Mouse (Mus musculus) midbrain, embryonic 11.5 days (tissue): Measurements from ENCODE around the gene Zscan4d. TPM values are rescaled to one million over a fixed set of nuclear protein-coding genes. Genes with fewer than 3 reads are reported as not detected.
"Not testable (repeated sequence)": the region's sequence is repeated elsewhere in the genome, so short reads cannot be mapped to it uniquely, and the experiment has no call there.

Experiments used
- ATAC-seq: fragments of 200-750 bp; cut with Nextera tagmentation; 2 replicates; pipeline ENCODE4 v1.8.0; 2017; ENCODE audit warnings: moderate TSS enrichment, moderate library complexity; ENCODE audit not compliant: low FRiP score
- DNase-seq: peaks from one replicate; pipeline ENCODE4 v3.0.0; 2015; ENCODE audit warnings: low spot score; ENCODE audit errors: missing footprints
- H3K27ac ChIP-seq: fragments of 300-500 bp; sonication (generic); 2 replicates; pipeline ENCODE4 v1.5.1; 2014; ENCODE audit warnings: low read depth, low read length
- H3K27me3 ChIP-seq: fragments of 300-500 bp; sonication (generic); 2 replicates; pipeline ENCODE4 v1.6.1; 2014; ENCODE audit warnings: mild to moderate bottlenecking, low read length, moderate library complexity, mixed read lengths; ENCODE audit not compliant: control insufficient read depth, insufficient read depth
- H3K36me3 ChIP-seq: fragments of 300-500 bp; sonication (generic); 2 replicates; pipeline ENCODE4 v1.6.1; 2014; ENCODE audit warnings: mild to moderate bottlenecking, low read length, moderate library complexity, mixed read lengths; ENCODE audit not compliant: control insufficient read depth, insufficient read depth
- H3K4me1 ChIP-seq: fragments of 300-500 bp; sonication (generic); 2 replicates; pipeline ENCODE4 v1.6.1; 2014; ENCODE audit warnings: low read length; ENCODE audit not compliant: control insufficient read depth, insufficient read depth
- H3K4me2 ChIP-seq: fragments of 300-500 bp; sonication (generic); 2 replicates; pipeline ENCODE4 v1.6.1; 2014; ENCODE audit warnings: mild to moderate bottlenecking, moderate library complexity
- H3K4me3 ChIP-seq: fragments of 300-500 bp; sonication (generic); 2 replicates; pipeline ENCODE4 v1.5.1; 2014; ENCODE audit warnings: low read depth, low read length
- H3K9ac ChIP-seq: fragments of 300-500 bp; sonication (generic); 2 replicates; pipeline ENCODE4 v1.6.1; 2014; ENCODE audit warnings: low read length
- H3K9me3 ChIP-seq: fragments of 300-500 bp; sonication (generic); 2 replicates; pipeline ENCODE4 v1.6.1; 2016; ENCODE audit warnings: low read length; ENCODE audit not compliant: control insufficient read depth
- WGBS: fragments of 180-500 bp; shearing (Covaris S2); extraction: QIAGEN DNeasy Blood & Tissue Kit; methylation state at CpG from one replicate; pipeline ENCODE4 v1.1.7; 2014; 5-methylcytosine and 5-hydroxymethylcytosine counted together
- polyA plus RNA-seq: library from polyadenylated mRNA; unstranded; fragments of >200 nt; fragmentation: Nextera tagmentation; extraction: Ambion mirVana; gene quantifications from 2 replicates; pipeline ENCODE4 v1.2.1, GENCODE M21; 2014

Zscan4d gene
- not detected in 2 replicates for polyA plus RNA-seq

DNA sequence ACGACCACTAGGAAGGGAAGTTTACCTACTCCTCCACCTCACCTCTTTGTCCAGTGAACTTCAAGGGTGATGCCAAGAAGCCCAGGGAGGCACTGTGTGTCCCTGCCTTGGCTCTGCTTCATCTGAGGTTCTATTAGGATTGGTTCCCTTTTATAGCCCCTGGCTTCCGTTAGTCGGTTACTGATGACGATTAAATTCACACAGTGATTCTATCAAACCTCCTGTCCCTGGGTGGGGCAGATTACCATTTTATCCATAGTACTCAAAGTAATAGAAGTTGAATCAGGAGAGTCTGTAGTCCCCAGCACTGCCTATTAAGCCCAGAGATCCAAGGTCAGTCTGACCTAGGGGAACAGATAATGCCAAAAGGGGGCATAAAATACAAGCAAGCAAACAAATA, at the start of gene Zscan4d:
Gene Zscan4d (minus strand): TSS at position 101 of the 400 bp plus-strand sequence.
- not testable (repeated sequence) for H3K4me1 ChIP-seq, H3K9ac ChIP-seq, H3K4me2 ChIP-seq, H3K27ac ChIP-seq, ATAC-seq, H3K27me3 ChIP-seq, H3K36me3 ChIP-seq, H3K4me3 ChIP-seq, H3K9me3 ChIP-seq, DNase-seq
- 90% methylated on average over 4 of the region's 4 CpGs for WGBS

DNA sequence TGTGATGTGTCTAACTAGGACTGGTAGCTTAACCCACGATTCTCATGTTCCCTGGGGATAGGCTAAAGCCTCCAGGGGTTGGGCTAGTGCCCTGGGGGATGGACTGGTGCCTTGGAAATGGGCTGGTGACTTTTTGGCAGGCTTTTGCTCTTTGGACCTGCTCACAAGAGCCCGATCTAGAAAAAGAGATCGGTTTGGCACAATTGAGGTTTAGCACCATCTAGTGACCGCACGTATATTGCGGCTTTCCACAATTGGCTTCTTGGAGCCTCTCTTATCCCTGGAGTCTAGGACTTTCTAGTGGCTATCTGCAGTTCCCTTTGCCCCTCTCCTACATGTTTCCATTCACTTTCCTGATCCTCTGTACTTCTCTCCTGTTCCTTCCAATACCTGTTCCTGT, 7.9 kb downstream of the Zscan4d start:
- H3K4me1 ChIP-seq, H3K27ac ChIP-seq, H3K4me2 ChIP-seq, DNase-seq, H3K4me3 ChIP-seq, H3K9ac ChIP-seq, H3K36me3 ChIP-seq, H3K27me3 ChIP-seq, ATAC-seq, H3K9me3 ChIP-seq: not testable (repeated sequence)
- WGBS = 32% methylated on average over 6 of the region's 6 CpGs

Other genes with a start within 250 kb of the Zscan4d start
- not detected in 2 replicates for gene Zscan4c, start 160.4 kb downstream of the Zscan4d start, polyA plus RNA-seq
- gene Zscan4-ps1, start 96.5 kb downstream of the Zscan4d start, polyA plus RNA-seq = not detected in 2 replicates
- gene Zscan4e, start 144.5 kb upstream of the Zscan4d start, polyA plus RNA-seq = not detected in 2 replicates
- not detected in 2 replicates for gene Zscan4f, start 231.8 kb upstream of the Zscan4d start, polyA plus RNA-seq